Mouse (Mus musculus): ENCODE results near the gene Bicc1. TPM values are rescaled to one million over a fixed set of nuclear protein-coding genes. Genes with fewer than 3 reads are reported as not detected.

Bicc1 gene
- polyA plus RNA-seq, 1 experiment from 2014 or later: 18.2 TPM

- no peak overlapping the region for H3K9ac ChIP-seq (replicated peaks; ENCODE audit: low read depth)
- no peak overlapping the region for H3K4me3 ChIP-seq (ENCODE audit: low read depth, low read length)
- no peaks in the 10 kb centered on the region for H3K27me3 ChIP-seq (replicated peaks; ENCODE audit: insufficient read depth, low read length)
- no peak for TF ChIP-seq CTCF (IDR thresholded peaks at IDR 0.05)
- TF ChIP-seq EP300 (IDR thresholded peaks at IDR 0.05): no peak
- H3K9me3 ChIP-seq (ENCODE audit: low read length): no peaks in the 10 kb centered on the region
- DNase-seq (ENCODE audit: low spot score) (no peak), ATAC-seq (no peak)
- H3K27ac ChIP-seq (ENCODE audit: low read length): no peak overlapping the region
- 81% methylated on average over 12 of the region's 12 CpGs for WGBS
- no peaks in the 10 kb centered on the region for H3K4me1 ChIP-seq (ENCODE audit: insufficient read depth, low read depth, low read length)
- H3K4me2 ChIP-seq (replicated peaks; ENCODE audit: low read depth, low read length): no peak overlapping the region
- H3K36me3 ChIP-seq (ENCODE audit: insufficient read depth, low read length): no peaks in the 10 kb centered on the region
Measured at GRCm38 (mm10) chr10:70945076-70945475, 214.4 kb downstream of the Bicc1 start.

- DNase-seq (ENCODE audit: low spot score) (no peak), ATAC-seq (no peak)
- 59% methylated on average over 6 of the region's 6 CpGs for WGBS
- no peaks in the 10 kb centered on the region for H3K4me1 ChIP-seq (ENCODE audit: insufficient read depth, low read depth, low read length)
- no peaks in the 10 kb centered on the region for H3K36me3 ChIP-seq (ENCODE audit: insufficient read depth, low read length)
- H3K4me3 ChIP-seq (ENCODE audit: low read depth, low read length): no peak overlapping the region
- H3K9ac ChIP-seq (replicated peaks; ENCODE audit: low read depth): no peak overlapping the region
- H3K9me3 ChIP-seq (ENCODE audit: low read length): no peaks in the 10 kb centered on the region
- H3K27ac ChIP-seq (ENCODE audit: low read length): no peak overlapping the region
- H3K27me3 ChIP-seq (replicated peaks; ENCODE audit: insufficient read depth, low read length): no peaks in the 10 kb centered on the region
- H3K4me2 ChIP-seq (replicated peaks; ENCODE audit: low read depth, low read length): no peak overlapping the region
- TF ChIP-seq CTCF (IDR thresholded peaks at IDR 0.05) (no peak), EP300 (IDR thresholded peaks at IDR 0.05) (no peak)
Measured at GRCm38 (mm10) chr10:70941623-70942022, 217.9 kb downstream of the Bicc1 start.

- Histone ChIP-seq H3K9ac (replicated peaks; ENCODE audit: low read depth) (no peak overlapping the region), H3K27me3 (replicated peaks; ENCODE audit: insufficient read depth, low read length) (no peaks in the 10 kb centered on the region), H3K4me1 (ENCODE audit: insufficient read depth, low read depth, low read length) (no peaks in the 10 kb centered on the region), H3K27ac (ENCODE audit: low read length) (no peak overlapping the region), H3K4me2 (replicated peaks; ENCODE audit: low read depth, low read length) (no peak overlapping the region), H3K9me3 (ENCODE audit: low read length) (no peaks in the 10 kb centered on the region), H3K4me3 (ENCODE audit: low read depth, low read length) (no peak overlapping the region), H3K36me3 (ENCODE audit: insufficient read depth, low read length) (no peaks in the 10 kb centered on the region)
- 37% methylated on average over 12 of the region's 12 CpGs for WGBS
- no peak for TF ChIP-seq EP300 (IDR thresholded peaks at IDR 0.05)
- no peak for TF ChIP-seq CTCF (IDR thresholded peaks at IDR 0.05)
- ATAC-seq (no peak), DNase-seq (ENCODE audit: low spot score) (no peak)
Measured at GRCm38 (mm10) chr10:70939751-70940150, 219.7 kb downstream of the Bicc1 start.

GRCm38 (mm10) chr10:70937450-70937849 lies 222.1 kb downstream of the Bicc1 start:
- TF ChIP-seq EP300 (IDR thresholded peaks at IDR 0.05): no peak
- TF ChIP-seq CTCF (IDR thresholded peaks at IDR 0.05): no peak
- 72% methylated on average over 6 of the region's 6 CpGs for WGBS

GRCm38 (mm10) chr10:70936008-70936407 lies 223.5 kb downstream of the Bicc1 start:
- ATAC-seq (no peak), DNase-seq (ENCODE audit: low spot score) (no peak)
- no peak overlapping the region for H3K9ac ChIP-seq (replicated peaks; ENCODE audit: low read depth)
- 70% methylated on average over 3 of the region's 3 CpGs for WGBS
- no peaks in the 10 kb centered on the region for H3K27me3 ChIP-seq (replicated peaks; ENCODE audit: insufficient read depth, low read length)
- no peaks in the 10 kb centered on the region for H3K9me3 ChIP-seq (ENCODE audit: low read length)
- no peak overlapping the region for H3K27ac ChIP-seq (ENCODE audit: low read length)
- H3K4me2 ChIP-seq (replicated peaks; ENCODE audit: low read depth, low read length): no peak overlapping the region
- no peaks in the 10 kb centered on the region for H3K36me3 ChIP-seq (ENCODE audit: insufficient read depth, low read length)
- H3K4me3 ChIP-seq (ENCODE audit: low read depth, low read length): no peak overlapping the region
- H3K4me1 ChIP-seq (ENCODE audit: insufficient read depth, low read depth, low read length): no peaks in the 10 kb centered on the region
- TF ChIP-seq CTCF (IDR thresholded peaks at IDR 0.05) (no peak), EP300 (IDR thresholded peaks at IDR 0.05) (no peak)

More at GRCm38 (mm10) chr10:70937450-70937849, 222.1 kb downstream of the Bicc1 start:
- Histone ChIP-seq H3K36me3 (ENCODE audit: insufficient read depth, low read length) (no peaks in the 10 kb centered on the region), H3K9me3 (ENCODE audit: low read length) (no peaks in the 10 kb centered on the region), H3K9ac (replicated peaks; ENCODE audit: low read depth) (no peak overlapping the region), H3K27me3 (replicated peaks; ENCODE audit: insufficient read depth, low read length) (no peaks in the 10 kb centered on the region), H3K4me3 (ENCODE audit: low read depth, low read length) (no peak overlapping the region), H3K27ac (ENCODE audit: low read length) (no peak overlapping the region), H3K4me1 (ENCODE audit: insufficient read depth, low read depth, low read length) (no peaks in the 10 kb centered on the region), H3K4me2 (replicated peaks; ENCODE audit: low read depth, low read length) (no peak overlapping the region)
- no peak for DNase-seq (ENCODE audit: low spot score)
- ATAC-seq: no peak

- Histone ChIP-seq H3K9me3 (ENCODE audit: low read length) (no peaks in the 10 kb centered on the region), H3K4me2 (replicated peaks; ENCODE audit: low read depth, low read length) (no peak overlapping the region), H3K27me3 (replicated peaks; ENCODE audit: insufficient read depth, low read length) (no peaks in the 10 kb centered on the region), H3K4me1 (ENCODE audit: insufficient read depth, low read depth, low read length) (no peaks in the 10 kb centered on the region), H3K36me3 (ENCODE audit: insufficient read depth, low read length) (no peaks in the 10 kb centered on the region), H3K27ac (ENCODE audit: low read length) (no peak overlapping the region), H3K9ac (replicated peaks; ENCODE audit: low read depth) (no peak overlapping the region), H3K4me3 (ENCODE audit: low read depth, low read length) (no peak overlapping the region)
- TF ChIP-seq EP300 (IDR thresholded peaks at IDR 0.05): no peak
- TF ChIP-seq CTCF (IDR thresholded peaks at IDR 0.05): no peak
- WGBS: 86% methylated on average over 4 of the region's 4 CpGs
- no peak for ATAC-seq
- no peak for DNase-seq (ENCODE audit: low spot score)
Measured at GRCm38 (mm10) chr10:70926126-70926525, 233.4 kb downstream of the Bicc1 start.

- peak; percentile 68 for DNase-seq (ENCODE audit: low spot score)
- Histone ChIP-seq H3K4me3 (ENCODE audit: low read depth, low read length) (no peak overlapping the region), H3K4me2 (replicated peaks; ENCODE audit: low read depth, low read length) (no peak overlapping the region), H3K36me3 (ENCODE audit: insufficient read depth, low read length) (no peaks in the 10 kb centered on the region), H3K4me1 (ENCODE audit: insufficient read depth, low read depth, low read length) (no peaks in the 10 kb centered on the region), H3K27me3 (replicated peaks; ENCODE audit: insufficient read depth, low read length) (no peaks in the 10 kb centered on the region), H3K27ac (ENCODE audit: low read length) (no peak overlapping the region), H3K9ac (replicated peaks; ENCODE audit: low read depth) (no peak overlapping the region), H3K9me3 (ENCODE audit: low read length) (no peaks in the 10 kb centered on the region)
- peak; percentile 43 for ATAC-seq
- TF ChIP-seq CTCF (IDR thresholded peaks at IDR 0.05) (peak; percentile 21), EP300 (IDR thresholded peaks at IDR 0.05) (no peak)
- WGBS: 41% methylated on average over 3 of the region's 3 CpGs
Measured at GRCm38 (mm10) chr10:70924348-70924747, 235.2 kb downstream of the Bicc1 start.
